8 mouse cellular contexts compared by ENCODE assay signal in the genomic region with DNA sequence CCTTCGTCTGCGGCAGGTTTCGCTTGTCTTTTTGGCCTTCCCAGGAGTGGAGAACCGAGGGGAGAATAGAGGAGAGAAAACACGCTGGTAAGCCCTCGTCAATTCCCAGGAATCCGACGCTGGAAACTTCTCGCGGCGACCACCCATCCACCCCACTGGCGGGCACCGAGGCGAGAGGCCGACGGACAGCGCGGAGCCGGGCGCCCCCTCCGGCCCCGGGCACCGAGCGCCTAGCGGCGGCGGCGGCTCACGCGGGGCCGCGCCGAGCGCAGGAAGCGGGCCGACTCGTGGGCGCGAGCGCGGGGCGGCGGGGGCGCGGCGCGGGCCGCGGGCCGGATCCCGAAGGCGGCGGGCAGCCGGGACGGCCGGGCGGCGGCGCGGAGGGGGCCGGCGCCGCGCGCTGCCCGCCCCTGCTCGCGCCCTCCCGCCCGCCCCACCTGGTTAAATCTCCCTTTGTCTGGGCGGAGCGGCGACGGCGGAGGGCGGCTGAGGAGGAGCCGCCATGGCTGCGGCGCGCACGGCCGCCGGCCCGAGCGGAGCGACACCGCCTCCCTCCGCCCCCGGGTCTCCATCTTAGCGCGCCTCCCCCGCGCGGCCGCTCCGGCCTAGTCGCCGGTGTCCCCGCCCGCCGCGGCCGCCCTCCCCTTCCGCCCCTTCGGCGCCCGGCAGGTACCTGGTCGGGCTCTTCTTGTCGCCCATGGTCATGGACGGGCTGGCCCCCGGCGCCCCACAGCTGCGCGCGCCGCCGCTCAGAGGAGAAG. TPM values are rescaled to one million over a fixed set of nuclear protein-coding genes. Genes with fewer than 3 reads are reported as not detected.
DNase-seq lines count a peak whose midpoint lies in the region; ATAC-seq and TF ChIP-seq lines count a peak whose summit lies in the region.

No protein-coding gene starts in this region.

- no peaks in the 10 kb centered on the region for H3K36me3 ChIP-seq in hindbrain, embryonic 16.5 days (ENCODE audit: control insufficient read depth, insufficient read depth, low read length)

- H3K4me1 ChIP-seq in hindbrain, embryonic 16.5 days (ENCODE audit: control insufficient read depth, insufficient read depth, low read depth, low read length), result peaks cover 21% of the 10 kb centered on the region

- peak; percentile 43 for TF ChIP-seq CTCF in gastrocnemius, adult 2 months (IDR thresholded peaks at IDR 0.05)

- H3K9me3 ChIP-seq in hindbrain, embryonic 16.5 days (ENCODE audit: control insufficient read depth, low read length), result no peaks in the 10 kb centered on the region

- peak overlapping the region; percentile 93 for H3K9ac ChIP-seq in hindbrain, embryonic 16.5 days (ENCODE audit: low read depth, low read length)

- intact Hi-C loops in gastrocnemius, adult 2 months (cut with DNase I), result loop anchor here (2.0 to 10.0 kb wide), 4 partner anchors 124 to 382 kb away; no protein-coding TSS in a partner anchor

- under 1% methylated on average over 69 of the region's 117 CpGs for WGBS in hindbrain, embryonic 16.5 days

- peak overlapping the region; percentile 84 for H3K4me2 ChIP-seq in hindbrain, embryonic 16.5 days (ENCODE audit: low read length)

- H3K27ac ChIP-seq in gastrocnemius, adult 2 months, result peak overlapping the region; percentile 93
- peak overlapping the region; percentile 98 for H3K27ac ChIP-seq in hindbrain, embryonic 16.5 days (ENCODE audit: low read depth, low read length)

- H3K4me3 ChIP-seq in gastrocnemius, adult 2 months, result peak overlapping the region; percentile 89
- peak overlapping the region; percentile 75 for H3K4me3 ChIP-seq in hindbrain, embryonic 16.5 days (ENCODE audit: low read length)

- peak; percentile 43 for ATAC-seq in activated CD4-positive, CD25-positive, alpha-beta regulatory T cell, adult 4 months
- peak; percentile 84 for ATAC-seq in hindbrain, embryonic 16.5 days
- ATAC-seq in megakaryocyte, adult 5-6 weeks (ENCODE audit: poor library complexity, severe bottlenecking), result peak; percentile 43

- peak; percentile 35 to 69 for DNase-seq in cerebellum, postnatal 4 days (ENCODE audit: low spot score in 2 of 2)
- peak; percentile 87 for DNase-seq in gastrocnemius, adult 2 months
- peak; percentile 36 to 60 for DNase-seq in left cerebral cortex, adult 8-10 months (ENCODE audit: low spot score in 2 of 2)
- peak; percentile 46 to 57 for DNase-seq in right cerebral cortex, adult 2 months (ENCODE audit: low spot score in 2 of 2)
- DNase-seq in urinary bladder, postnatal 10 days (ENCODE audit: low spot score), result peak; percentile 22

- H3K27me3 ChIP-seq in hindbrain, embryonic 16.5 days (replicated peaks; ENCODE audit: control insufficient read depth, insufficient read depth, low read length), result peaks cover 7% of the 10 kb centered on the region

RNA-seq across cellular contexts. Expression of a gene that starts 0.5 kb away (rescaled TPM):
- 1 to 10 TPM; 8.2 to 8.4 TPM for polyA plus RNA-seq in activated CD4-positive, CD25-positive, alpha-beta regulatory T cell, adult 4 months (2017; shearing (Covaris generic))
- 1 to 10 TPM; 4.5 to 8.8 TPM for total RNA-seq in gastrocnemius, adult 2 months (2021)
- polyA plus RNA-seq in hindbrain, embryonic 16.5 days (2015; fragmentation: Nextera tagmentation; extraction: Ambion mirVana), result 14.2 and 17.3 TPM in 2 replicates
- total RNA-seq in left cerebral cortex, adult 8-10 months (2022), result 10 to 100 TPM; 39.7 to 44.5 (median 43.0) TPM
- 28.3 and 29.8 TPM in 2 replicates for total RNA-seq in megakaryocyte, adult 5-6 weeks (2015)
- 17.3 and 36.5 TPM in 2 replicates for total RNA-seq in megakaryocyte, adult 5-6 weeks (2017)

Comparison
In these comparisons a context has a peak if more than half of its experiments do, and no peak if none do; other contexts are left out.
1. Peak in every context shown above with its lines: DNase-seq, ATAC-seq, H3K4me3 ChIP-seq and H3K27ac ChIP-seq.
2. DNase-seq: peak in every context shown above with its lines; median percentile 87 in gastrocnemius, adult 2 months; 52 in cerebellum, postnatal 4 days; 52 in right cerebral cortex, adult 2 months; 48 in left cerebral cortex, adult 8-10 months; 22 in urinary bladder, postnatal 10 days.